In the genomic region with DNA sequence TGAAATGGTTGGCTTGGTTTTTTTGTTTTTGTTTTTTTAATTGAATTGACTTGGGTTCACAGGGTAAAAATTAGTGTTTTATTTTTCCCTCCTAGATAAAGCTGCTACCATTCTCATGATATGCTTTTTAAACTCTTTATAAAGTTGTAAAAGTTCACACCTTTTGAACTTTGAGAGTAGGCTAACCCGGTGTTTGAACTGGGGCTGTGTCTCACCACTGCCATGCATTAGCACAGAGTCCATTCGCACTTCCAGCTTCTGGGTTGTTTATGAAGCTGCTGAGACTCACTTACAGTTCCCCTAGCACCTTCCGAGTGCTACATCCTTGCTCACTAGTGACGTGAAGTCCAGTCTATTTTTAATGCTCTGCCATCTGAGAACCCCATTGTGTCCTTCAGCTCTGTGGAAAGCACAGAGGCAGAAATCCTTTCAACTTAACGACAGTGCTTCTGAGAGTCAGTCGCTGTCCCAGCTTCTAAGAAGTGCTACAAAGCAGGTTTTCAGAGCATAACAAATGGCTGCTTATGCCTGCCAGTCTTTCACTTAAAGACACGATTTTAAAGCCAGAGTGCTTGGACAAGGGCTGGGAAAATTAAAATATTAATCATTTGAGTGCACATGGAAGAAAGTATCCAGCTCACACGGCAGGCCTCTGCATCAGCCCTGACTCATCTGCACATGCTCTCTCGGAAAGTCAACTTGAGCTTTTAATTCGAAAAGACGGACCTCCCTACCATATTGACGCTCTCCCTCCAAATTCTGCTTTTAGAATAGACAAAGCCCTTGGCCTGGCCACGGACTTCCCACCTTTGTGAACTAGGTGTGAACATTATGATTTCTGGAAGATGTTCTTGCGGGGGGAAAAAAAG, we compare ENCODE assay signal across 16 mouse cellular contexts. TPM values are rescaled to one million over a fixed set of nuclear protein-coding genes. Genes with fewer than 3 reads are reported as not detected.
DNase-seq lines count a peak whose midpoint lies in the region; ATAC-seq lines count a peak whose summit lies in the region.
"Had no signal": no experiment of that assay in that cellular context is flagged by ENCODE, and none has a peak within 500 bp of the region (broad histone marks: within the 10 kb centered on the region; RNA-seq: fewer than 3 reads in every experiment).

No protein-coding gene starts in this region.

- H3K4me1 ChIP-seq in heart, embryonic 16.5 days (ENCODE audit: control insufficient read depth, insufficient read depth, low read length), result peaks cover 4% of the 10 kb centered on the region; the same call in 1 of the 2 replicates
- no peaks in the 10 kb centered on the region for H3K4me1 ChIP-seq in midbrain, embryonic 14.5 days (ENCODE audit: control insufficient read depth, insufficient read depth, low read length)
- peaks cover 9% of the 10 kb centered on the region; the same call in 1 of the 2 replicates for H3K4me1 ChIP-seq in kidney, embryonic 14.5 days (ENCODE audit: control insufficient read depth, insufficient read depth, low read length)
- H3K4me1 ChIP-seq: hindbrain, embryonic 15.5 days; liver, embryonic 15.5 days; neural tube, embryonic 13.5 days had no signal

- H3K27ac ChIP-seq in heart, embryonic 16.5 days (ENCODE audit: low read length), result 0 out of 2 replicates have a peak overlapping the region, but pooled peaks have one; percentile 14
- no peak overlapping the region for H3K27ac ChIP-seq in midbrain, embryonic 14.5 days (replicated peaks; ENCODE audit: low read depth, low read length)
- no peak overlapping the region for H3K27ac ChIP-seq in kidney, embryonic 14.5 days (ENCODE audit: low read depth, low read length)
- H3K27ac ChIP-seq: embryonic facial prominence, embryonic 15.5 days; hindbrain, embryonic 15.5 days; limb, embryonic 13.5 days; liver, embryonic 15.5 days; neural tube, embryonic 13.5 days had no signal

- 54% methylated on average over 14 of the region's 14 CpGs for WGBS in heart, embryonic 16.5 days
- WGBS in midbrain, embryonic 14.5 days, result 42% methylated on average over 14 of the region's 14 CpGs
- WGBS in kidney, embryonic 14.5 days, result 54% methylated on average over 14 of the region's 14 CpGs

- H3K27me3 ChIP-seq in heart, embryonic 16.5 days (ENCODE audit: control insufficient read depth, insufficient read depth, low read length), result no peaks in the 10 kb centered on the region
- H3K27me3 ChIP-seq in midbrain, embryonic 14.5 days (ENCODE audit: control insufficient read depth, insufficient read depth, low read length), result no peaks in the 10 kb centered on the region
- H3K27me3 ChIP-seq in kidney, embryonic 14.5 days (ENCODE audit: control insufficient read depth, insufficient read depth, low read length), result no peaks in the 10 kb centered on the region
- H3K27me3 ChIP-seq: CH12.LX; embryonic facial prominence, embryonic 15.5 days; hindbrain, embryonic 15.5 days; limb, embryonic 13.5 days; liver, embryonic 15.5 days; neural tube, embryonic 13.5 days had no signal

- peak overlapping the region; percentile 26; the same call in 1 of the 2 replicates for H3K9ac ChIP-seq in heart, embryonic 16.5 days (ENCODE audit: low read length)
- H3K9ac ChIP-seq in midbrain, embryonic 14.5 days (replicated peaks; ENCODE audit: low read length), result no peak overlapping the region
- no peak overlapping the region for H3K9ac ChIP-seq in kidney, embryonic 14.5 days (ENCODE audit: low read depth, low read length)
- H3K9ac ChIP-seq: embryonic facial prominence, embryonic 15.5 days; hindbrain, embryonic 15.5 days; liver, embryonic 15.5 days; neural tube, embryonic 13.5 days had no signal

- no peaks in the 10 kb centered on the region for H3K36me3 ChIP-seq in heart, embryonic 16.5 days (ENCODE audit: control insufficient read depth, insufficient read depth)
- H3K36me3 ChIP-seq in midbrain, embryonic 14.5 days (ENCODE audit: control insufficient read depth, insufficient read depth, low read length), result no peaks in the 10 kb centered on the region
- no peaks in the 10 kb centered on the region for H3K36me3 ChIP-seq in kidney, embryonic 14.5 days (ENCODE audit: control insufficient read depth, insufficient read depth, low read length)
- H3K36me3 ChIP-seq: embryonic facial prominence, embryonic 15.5 days; hindbrain, embryonic 15.5 days; limb, embryonic 13.5 days; liver, embryonic 15.5 days; neural tube, embryonic 13.5 days had no signal

- H3K4me2 ChIP-seq in heart, embryonic 16.5 days (ENCODE audit: low read depth, low read length), result no peak overlapping the region
- H3K4me2 ChIP-seq in midbrain, embryonic 14.5 days (ENCODE audit: low read length), result no peak overlapping the region
- no peak overlapping the region for H3K4me2 ChIP-seq in kidney, embryonic 14.5 days (replicated peaks; ENCODE audit: low read depth, low read length)
- H3K4me2 ChIP-seq: embryonic facial prominence, embryonic 15.5 days; hindbrain, embryonic 15.5 days; liver, embryonic 15.5 days; neural tube, embryonic 13.5 days had no signal

- H3K4me3 ChIP-seq in heart, embryonic 16.5 days (ENCODE audit: low read length), result no peak overlapping the region
- H3K4me3 ChIP-seq in midbrain, embryonic 14.5 days (replicated peaks; ENCODE audit: low read depth, low read length), result no peak overlapping the region
- no peak overlapping the region for H3K4me3 ChIP-seq in kidney, embryonic 14.5 days (ENCODE audit: low read length)
- H3K4me3 ChIP-seq: embryonic facial prominence, embryonic 15.5 days; hindbrain, embryonic 15.5 days; limb, embryonic 13.5 days; liver, embryonic 15.5 days; neural tube, embryonic 13.5 days had no signal

- no peak; the same call in 1 of the 2 replicates for ATAC-seq in heart, embryonic 16.5 days (replicated peaks; ENCODE audit: extremely low read depth, insufficient read depth, low FRiP score)
- peak; percentile 11; the same call in 1 of the 2 replicates for ATAC-seq in midbrain, embryonic 14.5 days (ENCODE audit: low FRiP score, low TSS enrichment)
- no peak for ATAC-seq in kidney, embryonic 14.5 days (ENCODE audit: low FRiP score, low TSS enrichment)

- DNase-seq in embryo, embryonic 10 days (ENCODE audit: low spot score), result peak; percentile 14
- no peak for DNase-seq in embryo, embryonic 9.5 days (ENCODE audit: extremely low spot score)
- no peak for DNase-seq in heart, adult 18-20 months
- DNase-seq in embryo, embryonic 10.5 days (ENCODE audit: low spot score), result peak; percentile 38
- DNase-seq in midbrain, embryonic 14.5 days, result peak; percentile 33
- no peak for DNase-seq in gastrocnemius, postnatal 10 days
- DNase-seq: gastrocnemius, postnatal 36 days; kidney, adult 2 months had no signal

- no peaks in the 10 kb centered on the region for H3K9me3 ChIP-seq in heart, embryonic 16.5 days (replicated peaks; ENCODE audit: control insufficient read depth, low read length)
- H3K9me3 ChIP-seq in midbrain, embryonic 14.5 days (ENCODE audit: control insufficient read depth, low read length), result no peaks in the 10 kb centered on the region
- H3K9me3 ChIP-seq in kidney, embryonic 14.5 days (ENCODE audit: control insufficient read depth, low read length), result no peaks in the 10 kb centered on the region
- H3K9me3 ChIP-seq: embryonic facial prominence, embryonic 15.5 days; hindbrain, embryonic 15.5 days; limb, embryonic 13.5 days; liver, embryonic 15.5 days; neural tube, embryonic 13.5 days had no signal

RNA-seq across cellular contexts. Expression of gene Tnfrsf11a, which starts 34.1 kb away (rescaled TPM):
- polyA plus RNA-seq in heart, embryonic 16.5 days (2015; fragmentation: Nextera tagmentation; extraction: Ambion mirVana), result 0.34 and 0.83 TPM in 2 replicates
- total RNA-seq in heart, adult 18-20 months (2021), result 1 to 10 TPM; 1.6 TPM
- 0.36 and 0.61 TPM in 2 replicates for polyA plus RNA-seq in midbrain, embryonic 14.5 days (2014; fragmentation: Nextera tagmentation; extraction: Ambion mirVana)
- polyA plus RNA-seq in kidney, embryonic 14.5 days (2014; fragmentation: Nextera tagmentation; extraction: Ambion mirVana), result 0.88 and 1.4 TPM in 2 replicates
- total RNA-seq in gastrocnemius, postnatal 10 days (2021), result 1 to 10 TPM; 1.3 to 2.3 TPM

Comparison
In these comparisons a context has a peak if more than half of its experiments do, and no peak if none do; other contexts are left out.
1. DNase-seq: peak in embryo, embryonic 10 days (single experiment), embryo, embryonic 10.5 days (single experiment) and midbrain, embryonic 14.5 days (single experiment); none in embryo, embryonic 9.5 days (single experiment), heart, adult 18-20 months (0 of 2) and gastrocnemius, postnatal 10 days (single experiment).